Mouse (Mus musculus) C2C12 (cell line): ENCODE measurements around the gene Fcgrt. TPM values are rescaled to one million over a fixed set of nuclear protein-coding genes. Genes with fewer than 3 reads are reported as not detected.
"Not testable (repeated sequence)": the region's sequence is repeated elsewhere in the genome, so short reads cannot be mapped to it uniquely, and the experiment has no call there.

Experiments used
- H3K27me3 ChIP-seq: one replicate; pipeline ENCODE4 v1.6.1; 2011; ENCODE audit not compliant: control insufficient read depth, insufficient read depth, insufficient read length
- H3K36me3 ChIP-seq: one replicate; pipeline ENCODE4 v1.6.1; 2011; ENCODE audit not compliant: control insufficient read depth, insufficient read depth
- H3K4me3 ChIP-seq: one replicate; pipeline ENCODE4 v1.5.1; 2011; ENCODE audit warnings: mild to moderate bottlenecking, control low read depth; ENCODE audit not compliant: poor library complexity, insufficient read depth, severe bottlenecking
- H3K79me2 ChIP-seq: one replicate; pipeline ENCODE4 v1.6.1; 2011; ENCODE audit not compliant: control insufficient read depth, insufficient read depth
- H3K79me3 ChIP-seq: one replicate; pipeline ENCODE4 v1.6.1; 2011; ENCODE audit warnings: low read depth, control low read depth
- H3ac ChIP-seq: one replicate; pipeline ENCODE3; 2011; ENCODE audit warnings: low read depth; ENCODE audit not compliant: control insufficient read depth, insufficient read length
- CEBPB ChIP-seq: IDR thresholded peaks from one replicate; pipeline ENCODE4 v1.6.1; 2011; ENCODE audit warnings: low read depth, mild to moderate bottlenecking, control low read depth, moderate library complexity
- CTCF ChIP-seq: IDR thresholded peaks from one replicate; pipeline ENCODE4 v1.5.1; 2011; ENCODE audit not compliant: control insufficient read depth, insufficient read depth, insufficient read length
- FOSL1 ChIP-seq: IDR thresholded peaks from one replicate; pipeline ENCODE4 v1.8.0; 2011; ENCODE audit warnings: mild to moderate bottlenecking, low read length; ENCODE audit not compliant: poor library complexity, insufficient read depth, severe bottlenecking
- MAX ChIP-seq: IDR thresholded peaks from one replicate; pipeline ENCODE4 v1.6.1; 2011; ENCODE audit warnings: mild to moderate bottlenecking, control low read depth
- MYOD1 ChIP-seq: IDR thresholded peaks from one replicate; pipeline ENCODE4 v1.6.1; 2011; ENCODE audit warnings: low read depth; ENCODE audit not compliant: control insufficient read depth, insufficient read length
- MYOG ChIP-seq: IDR thresholded peaks from one replicate; pipeline ENCODE4 v1.6.1; 2011; ENCODE audit not compliant: control insufficient read depth, insufficient read length; ENCODE audit errors: extremely low read depth
- USF1 ChIP-seq: IDR thresholded peaks from one replicate; pipeline ENCODE4 v1.6.1; 2011; ENCODE audit warnings: low read depth, mild to moderate bottlenecking, control low read depth, moderate library complexity
- polyA plus RNA-seq: library from polyadenylated mRNA; unstranded; fragments of >200 nt; fragmentation: generic; extraction: Trizol; gene quantifications from one replicate; pipeline ENCODE4 v1.2.1, GENCODE M21; 2012; ENCODE audit warnings: missing spikeins

Fcgrt gene
- polyA plus RNA-seq, 1 experiment = 30.7 TPM

DNA sequence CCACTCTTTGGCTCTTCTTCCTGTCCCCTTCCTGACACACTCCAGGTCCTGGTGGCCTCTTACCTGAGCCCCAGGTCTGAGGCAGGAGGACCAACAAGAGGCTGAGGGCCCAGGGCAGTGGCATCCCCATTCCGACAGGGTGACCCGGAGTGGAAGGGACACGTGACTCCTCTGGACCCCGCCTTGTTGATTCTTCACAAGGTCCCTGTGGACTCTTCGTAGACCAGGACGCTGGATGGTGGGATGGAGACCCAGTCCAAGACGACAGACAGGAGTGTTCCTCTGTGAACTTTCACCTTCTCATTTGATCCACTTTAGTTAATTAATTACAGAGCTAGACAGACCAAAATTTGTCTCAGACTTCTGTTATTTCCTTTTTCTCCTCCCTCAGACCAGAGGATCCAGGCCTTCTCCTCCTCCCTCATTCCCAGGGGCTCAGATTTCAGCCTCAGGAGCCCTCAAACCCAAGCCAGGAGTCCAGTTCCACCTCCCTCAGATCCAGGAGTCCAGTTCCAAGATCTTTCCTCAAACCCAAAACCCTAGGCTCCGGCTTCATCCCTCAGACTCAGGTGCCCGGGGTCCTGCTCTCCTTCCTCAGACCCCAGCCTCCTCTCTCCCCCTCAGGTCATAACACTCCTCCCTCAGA is 588 bp downstream of the Fcgrt start:
- TF ChIP-seq USF1 = peak; percentile 84
- TF ChIP-seq MYOG = no peak
- no peak for TF ChIP-seq FOSL1
- TF ChIP-seq CTCF = no peak
- no peaks in the 10 kb centered on the region for H3K27me3 ChIP-seq
- no peaks in the 10 kb centered on the region for H3K79me3 ChIP-seq
- no peaks in the 10 kb centered on the region for H3K79me2 ChIP-seq
- no peak overlapping the region for H3ac ChIP-seq
- no peak overlapping the region for H3K4me3 ChIP-seq
- no peaks in the 10 kb centered on the region for H3K36me3 ChIP-seq

GRCm38 (mm10) chr7:45102441-45102840 is 1.2 kb downstream of the Fcgrt start:
- Histone ChIP-seq H3ac (no peak overlapping the region), H3K27me3 (no peaks in the 10 kb centered on the region), H3K79me2 (no peaks in the 10 kb centered on the region), H3K4me3 (no peak overlapping the region), H3K79me3 (no peaks in the 10 kb centered on the region), H3K36me3 (no peaks in the 10 kb centered on the region)
- no peak for TF ChIP-seq USF1
- TF ChIP-seq MAX = no peak
- TF ChIP-seq MYOG = no peak
- TF ChIP-seq CEBPB = no peak

GRCm38 (mm10) chr7:45100046-45100445 is 3.6 kb downstream of the Fcgrt start:
- no peaks in the 10 kb centered on the region for H3K36me3 ChIP-seq
- no peaks in the 10 kb centered on the region for H3K79me3 ChIP-seq
- no peak overlapping the region for H3ac ChIP-seq
- H3K27me3 ChIP-seq = no peaks in the 10 kb centered on the region
- H3K79me2 ChIP-seq = no peaks in the 10 kb centered on the region
- TF ChIP-seq CEBPB = no peak
- no peak overlapping the region for H3K4me3 ChIP-seq

GRCm38 (mm10) chr7:45098541-45099240 is 5.0 kb downstream of the Fcgrt start:
- Histone ChIP-seq H3K79me2 (no peaks in the 10 kb centered on the region), H3ac (no peak overlapping the region), H3K79me3 (no peaks in the 10 kb centered on the region)

GRCm38 (mm10) chr7:45097479-45097878 is 6.2 kb downstream of the Fcgrt start:
- H3K79me3 ChIP-seq = no peaks in the 10 kb centered on the region
- no peaks in the 10 kb centered on the region for H3K27me3 ChIP-seq
- no peak overlapping the region for H3ac ChIP-seq
- no peak for TF ChIP-seq MYOD1
- TF ChIP-seq CTCF = no peak
- no peak for TF ChIP-seq CEBPB
- TF ChIP-seq MYOG = no peak
- TF ChIP-seq FOSL1 = no peak
- no peak for TF ChIP-seq USF1
- TF ChIP-seq MAX = no peak
- no peaks in the 10 kb centered on the region for H3K79me2 ChIP-seq
- H3K4me3 ChIP-seq = no peak overlapping the region
- no peaks in the 10 kb centered on the region for H3K36me3 ChIP-seq

More at GRCm38 (mm10) chr7:45098541-45099240, 5.0 kb downstream of the Fcgrt start:
- no peak for TF ChIP-seq MYOD1
- no peak for TF ChIP-seq CEBPB
- TF ChIP-seq MYOG = no peak
- TF ChIP-seq CTCF = no peak
- no peak for TF ChIP-seq USF1
- TF ChIP-seq MAX = no peak
- TF ChIP-seq FOSL1 = no peak
- Histone ChIP-seq H3K4me3 (no peak overlapping the region), H3K27me3 (no peaks in the 10 kb centered on the region), H3K36me3 (no peaks in the 10 kb centered on the region)

GRCm38 (mm10) chr7:45095965-45096364 is 7.7 kb downstream of the Fcgrt start:
- H3K79me2 ChIP-seq, H3K36me3 ChIP-seq, H3ac ChIP-seq, H3K79me3 ChIP-seq, H3K4me3 ChIP-seq, H3K27me3 ChIP-seq: not testable (repeated sequence)
